Mouse (Mus musculus): Measurements from ENCODE around the gene Pros1. TPM values are rescaled to one million over a fixed set of nuclear protein-coding genes. Genes with fewer than 3 reads are reported as not detected.

The Pros1 gene
- 1 to 10 TPM; 5.4 to 8.4 TPM for total RNA-seq (2021)
- long read RNA-seq, experiment 1, transcript Pros1-201 (15 exons, 3,303 nt), result major isoform, 20 of 22 reads
- long read RNA-seq, experiment 1, partial matches to known transcripts, result 0 of 22 reads
- long read RNA-seq, experiment 1, other reads (novel, unspliced or antisense), result 2 of 22 reads
- long read RNA-seq, experiment 2, partial matches to known transcripts, result 0 of 5 reads
- long read RNA-seq, experiment 2, other reads (novel, unspliced or antisense), result 1 of 5 reads

GRCm38 (mm10) chr16:62854191-62855068 is at the start of gene Pros1:
Gene Pros1, plus strand, starts transcription at chr16:62854307.
- no peak for TF ChIP-seq CTCF (IDR thresholded peaks at IDR 0.05)
- Histone ChIP-seq H3K27ac (peak within 1 kb of the TSS; percentile 92), H3K4me3 (peak within 1 kb of the TSS; percentile 91)
- DNase-seq, result peak; percentile 83
- intact Hi-C loops (cut with DNase I), result no loop called here

DNA sequence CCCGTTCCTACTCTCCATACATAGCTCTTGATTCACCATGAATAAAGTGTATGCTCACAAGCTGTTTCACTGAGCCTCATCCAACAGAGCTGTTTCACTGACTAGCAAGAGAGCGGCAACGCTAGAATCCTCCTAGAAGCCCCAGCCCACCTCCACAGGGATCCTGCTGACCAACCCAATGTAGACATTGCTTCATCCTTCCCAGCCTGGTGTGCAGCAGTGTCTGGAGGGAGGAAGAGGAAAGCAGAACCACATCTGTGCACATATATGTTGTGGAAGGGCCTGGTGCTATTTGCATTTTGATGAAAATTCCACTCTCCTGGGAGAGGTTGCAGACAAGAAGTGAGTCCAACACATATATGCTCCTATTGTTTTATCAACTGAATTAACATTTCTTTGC is 49.5 kb upstream of the Pros1 start:
- Histone ChIP-seq H3K4me3 (no peak overlapping the region), H3K27ac (no peak overlapping the region)
- no peak for DNase-seq
- TF ChIP-seq CTCF (IDR thresholded peaks at IDR 0.05), result no peak
- intact Hi-C loops (cut with DNase I), result no loop called here

- intact Hi-C loops (cut with DNase I), result no loop called here
- Histone ChIP-seq H3K4me3 (no peak overlapping the region), H3K27ac (no peak overlapping the region)
- DNase-seq, result no peak
- TF ChIP-seq CTCF (IDR thresholded peaks at IDR 0.05), result no peak
Observed at GRCm38 (mm10) chr16:62807249-62807979, 46.7 kb upstream of the Pros1 start.

GRCm38 (mm10) chr16:62810855-62811254 is 43.3 kb upstream of the Pros1 start:
- no peak overlapping the region for H3K4me3 ChIP-seq
- no peak for DNase-seq
- H3K27ac ChIP-seq, result no peak overlapping the region
- no peak for TF ChIP-seq CTCF (IDR thresholded peaks at IDR 0.05)
- intact Hi-C loops (cut with DNase I), result no loop called here

DNA sequence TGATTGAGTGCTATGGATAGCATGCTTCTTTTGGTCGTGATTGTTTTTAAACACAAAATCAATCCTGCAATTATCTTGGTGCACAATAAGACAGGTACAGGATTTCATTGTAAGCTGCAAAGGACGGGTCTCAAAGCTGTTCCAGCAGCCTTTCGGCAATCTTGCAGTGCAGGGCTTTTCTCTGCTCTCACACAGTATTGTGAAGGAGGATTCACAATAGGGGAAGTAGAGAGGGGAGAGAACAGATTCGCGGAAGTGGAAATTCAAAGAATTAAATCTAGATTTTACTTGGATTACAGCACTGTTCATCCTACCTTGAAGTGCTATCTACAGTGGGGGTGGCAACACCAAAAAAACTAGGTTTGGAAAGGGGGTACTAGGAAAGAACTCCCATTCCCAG is 40.3 kb upstream of the Pros1 start:
- H3K27ac ChIP-seq, result no peak overlapping the region
- no peak overlapping the region for H3K4me3 ChIP-seq
- intact Hi-C loops (cut with DNase I), result no loop called here
- TF ChIP-seq CTCF (IDR thresholded peaks at IDR 0.05), result no peak
- DNase-seq, result no peak

GRCm38 (mm10) chr16:62814491-62814890 is 39.6 kb upstream of the Pros1 start, which contains the start of gene Stx19:
Gene Stx19, plus strand, starts transcription at chr16:62814676.
- no peak for DNase-seq
- intact Hi-C loops (cut with DNase I), result no loop called here

DNA sequence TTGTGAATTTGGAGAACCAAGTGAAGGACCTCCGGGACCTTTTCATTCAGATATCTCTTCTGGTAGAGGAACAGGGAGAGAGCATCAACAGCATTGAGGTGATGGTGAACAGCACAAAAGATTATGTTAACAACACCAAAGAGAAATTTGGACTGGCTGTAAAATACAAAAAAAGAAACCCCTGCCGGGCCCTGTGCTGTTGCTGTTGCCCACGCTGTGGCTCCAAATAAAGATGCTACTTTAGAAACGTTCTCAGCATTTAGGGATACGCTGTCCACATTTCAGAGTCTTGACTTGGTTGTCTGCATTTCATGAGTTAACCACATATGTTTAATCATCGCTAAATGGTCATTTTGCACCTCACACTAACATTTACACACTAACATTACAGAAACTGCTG is 31.6 kb upstream of the Pros1 start:
- Histone ChIP-seq H3K27ac (no peak overlapping the region), H3K4me3 (no peak overlapping the region)
- no peak for TF ChIP-seq CTCF (IDR thresholded peaks at IDR 0.05)
- no peak for DNase-seq
- intact Hi-C loops (cut with DNase I), result no loop called here

More at GRCm38 (mm10) chr16:62814491-62814890, 39.6 kb upstream of the Pros1 start, which contains the start of gene Stx19:
- no peak for TF ChIP-seq CTCF (IDR thresholded peaks at IDR 0.05)
- no peak within 1 kb of the TSS for H3K27ac ChIP-seq
- H3K4me3 ChIP-seq, result no peak within 1 kb of the TSS

DNA sequence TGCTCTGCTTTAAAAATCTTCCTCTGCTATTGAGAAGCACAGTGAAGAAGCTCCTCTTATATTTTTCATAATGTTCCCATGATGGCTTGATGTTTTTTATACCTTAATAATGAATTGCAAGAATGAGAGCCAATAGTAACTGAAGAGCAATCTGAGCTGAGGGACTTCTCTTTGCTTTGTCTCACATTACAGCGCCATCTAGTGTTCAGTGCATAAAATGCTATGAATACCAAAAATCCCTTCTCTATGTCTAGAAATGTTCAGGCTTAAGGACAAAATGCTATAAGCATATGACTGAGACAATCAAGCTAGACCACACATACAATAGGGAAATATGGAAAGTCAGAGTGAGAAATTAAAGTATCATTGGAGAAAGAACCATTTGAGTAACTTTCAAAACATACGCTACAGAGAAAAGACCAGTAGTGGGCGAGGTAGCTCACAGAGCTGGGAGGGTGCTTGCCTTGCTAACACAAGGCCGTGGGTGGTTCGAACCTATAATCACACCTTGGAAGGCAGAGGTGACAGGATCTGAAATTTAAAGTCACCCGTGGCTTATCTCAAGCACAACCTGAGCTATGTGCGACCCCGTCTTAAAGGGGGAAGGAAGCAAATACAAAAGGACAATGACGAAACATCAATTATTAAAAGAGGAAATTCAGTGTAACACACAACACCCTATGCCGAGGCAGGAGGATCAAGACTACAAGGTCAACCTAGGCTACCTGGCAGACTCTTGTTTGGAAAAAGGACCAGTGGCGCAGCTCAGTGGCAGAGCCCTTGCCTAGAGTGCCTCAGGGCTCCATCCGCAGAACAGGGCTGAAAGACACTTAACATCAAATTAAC is 27.7 kb upstream of the Pros1 start:
- peak; percentile 79 for TF ChIP-seq CTCF (IDR thresholded peaks at IDR 0.05)
- Histone ChIP-seq H3K27ac (no peak overlapping the region), H3K4me3 (no peak overlapping the region)
- intact Hi-C loops (cut with DNase I), result loop anchor here (5.0 kb wide), 1 partner anchor 39 kb away; the partner anchor contains the start of gene Nsun3
- no peak for DNase-seq

- no peak overlapping the region for H3K4me3 ChIP-seq
- intact Hi-C loops (cut with DNase I), result no loop called here
- H3K27ac ChIP-seq, result no peak overlapping the region; the same call in 1 of the 2 replicates
- no peak for DNase-seq
- no peak for TF ChIP-seq CTCF (IDR thresholded peaks at IDR 0.05)
Observed at GRCm38 (mm10) chr16:62832027-62832426, 22.1 kb upstream of the Pros1 start.

DNA sequence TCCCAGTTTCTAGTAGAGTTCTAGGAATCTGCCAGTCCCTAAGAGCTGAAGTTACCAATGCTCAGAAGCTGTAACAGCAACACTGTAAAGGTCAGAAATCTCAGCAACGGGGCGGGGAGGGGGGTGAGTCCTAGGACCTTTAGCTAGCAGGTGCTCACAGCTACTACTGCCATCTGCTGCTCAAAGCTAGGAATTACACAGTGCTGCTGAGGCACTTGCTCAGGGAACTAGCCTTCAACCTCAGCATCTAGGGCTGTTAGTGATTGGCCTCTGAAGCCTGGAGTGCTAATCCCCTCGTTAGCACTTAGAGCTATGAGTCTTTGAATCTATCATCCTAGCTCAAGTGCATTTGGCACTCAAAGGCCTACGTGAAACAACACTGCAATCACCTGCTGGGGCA is 21.6 kb upstream of the Pros1 start:
- Histone ChIP-seq H3K4me3 (no peak overlapping the region), H3K27ac (no peak overlapping the region; the same call in 1 of the 2 replicates)
- intact Hi-C loops (cut with DNase I), result no loop called here
- peak; percentile 56 for DNase-seq
- peak; percentile 89 for TF ChIP-seq CTCF (IDR thresholded peaks at IDR 0.05)

GRCm38 (mm10) chr16:62834016-62834735 is 19.9 kb upstream of the Pros1 start:
- Histone ChIP-seq H3K27ac (no peak overlapping the region), H3K4me3 (no peak overlapping the region)
- no peak for TF ChIP-seq CTCF (IDR thresholded peaks at IDR 0.05)
- no peak for DNase-seq
- intact Hi-C loops (cut with DNase I), result no loop called here
